Mouse (Mus musculus): Measurements from ENCODE around the gene Zdhhc23. TPM values are rescaled to one million over a fixed set of nuclear protein-coding genes. Genes with fewer than 3 reads are reported as not detected.

The Zdhhc23 gene
- polyA plus RNA-seq, 1 experiment from 2014 or later, result 5.1 TPM

Small RNAs within 50 kb of the gene (microRNA-seq; reads per million reads assigned to microRNA genes)
- gene Mir3470b, result not detected

Other genes with a start within 250 kb of the Zdhhc23 start
- gene Drd3, start 225.8 kb downstream of the Zdhhc23 start, polyA plus RNA-seq (2015; fragmentation: Nextera tagmentation; extraction: Ambion mirVana), result not detected in 2 replicates
- 6.8 and 8.0 TPM in 2 replicates for gene Ccdc191, start 90.0 kb downstream of the Zdhhc23 start, polyA plus RNA-seq (2015; fragmentation: Nextera tagmentation; extraction: Ambion mirVana)
- 19.0 and 19.6 TPM in 2 replicates for gene Qtrt2, start 53.0 kb downstream of the Zdhhc23 start, polyA plus RNA-seq (2015; fragmentation: Nextera tagmentation; extraction: Ambion mirVana)
- 2.8 and 4.3 TPM in 2 replicates for gene Gramd1c, start 83.6 kb upstream of the Zdhhc23 start, polyA plus RNA-seq (2015; fragmentation: Nextera tagmentation; extraction: Ambion mirVana)
- 144 and 172 TPM in 2 replicates for gene Atp6v1a, start 159.9 kb upstream of the Zdhhc23 start, polyA plus RNA-seq (2015; fragmentation: Nextera tagmentation; extraction: Ambion mirVana)
- 59.8 and 67.9 TPM in 2 replicates for gene Naa50, start 160.0 kb upstream of the Zdhhc23 start, polyA plus RNA-seq (2015; fragmentation: Nextera tagmentation; extraction: Ambion mirVana)
- gene Usf3, start 193.5 kb upstream of the Zdhhc23 start, polyA plus RNA-seq (2015; fragmentation: Nextera tagmentation; extraction: Ambion mirVana), result 2.0 and 2.5 TPM in 2 replicates